In genomic region chr13:16007748-16008147, GRCm38 (mm10) we compare ENCODE assay signal across 21 mouse cellular contexts.
"Had no signal": no experiment of that assay in that cellular context is flagged by ENCODE, and none has a peak within 500 bp of the region (broad histone marks: within the 10 kb centered on the region; RNA-seq: fewer than 3 reads in every experiment).

No protein-coding gene starts in this region.

- H3K4me2 ChIP-seq: heart, embryonic 11.5 days; heart, embryonic 13.5 days; heart, embryonic 15.5 days; hindbrain, embryonic 13.5 days; hindbrain, embryonic 15.5 days; kidney, embryonic 15.5 days; limb, embryonic 13.5 days; limb, embryonic 15.5 days; liver, embryonic 12.5 days had no signal

- H3K27me3 ChIP-seq: heart, embryonic 13.5 days; heart, embryonic 15.5 days; hindbrain, embryonic 15.5 days; limb, embryonic 15.5 days had no signal

- DNase-seq: gastrocnemius, postnatal 14 days; gastrocnemius, postnatal 36 days; heart, adult 18-20 months; heart, postnatal 14 days; heart, postnatal 36 days; kidney, adult 11 months; kidney, postnatal 14 days; layer of hippocampus, adult 9-11 months had no signal

- H3K4me3 ChIP-seq: heart, embryonic 13.5 days; heart, embryonic 15.5 days; hindbrain, embryonic 13.5 days; hindbrain, embryonic 15.5 days; kidney, embryonic 15.5 days; left cerebral cortex, adult 2 months; limb, embryonic 13.5 days; limb, embryonic 15.5 days; liver, embryonic 12.5 days had no signal

- H3K27ac ChIP-seq: heart, embryonic 13.5 days; heart, embryonic 15.5 days; hindbrain, embryonic 13.5 days; hindbrain, embryonic 15.5 days; hindbrain, postnatal 0 days; kidney, embryonic 15.5 days; kidney, postnatal 0 days; left cerebral cortex, adult 2 months; limb, embryonic 13.5 days; limb, embryonic 15.5 days; liver, embryonic 12.5 days; liver, embryonic 14.5 days had no signal

- H3K36me3 ChIP-seq: heart, embryonic 13.5 days; heart, embryonic 15.5 days; hindbrain, embryonic 13.5 days; hindbrain, embryonic 15.5 days; kidney, embryonic 15.5 days; limb, embryonic 13.5 days; limb, embryonic 15.5 days; liver, embryonic 12.5 days had no signal

- H3K4me1 ChIP-seq: liver, embryonic 12.5 days had no signal

- H3K9me3 ChIP-seq: heart, embryonic 13.5 days; heart, embryonic 15.5 days; hindbrain, embryonic 13.5 days; hindbrain, embryonic 15.5 days; kidney, embryonic 15.5 days; limb, embryonic 13.5 days; limb, embryonic 15.5 days; liver, embryonic 12.5 days had no signal
